20 mouse cellular contexts compared by ENCODE assay signal in genomic region chr9:64085976-64086375, GRCm38 (mm10). TPM values are rescaled to one million over a fixed set of nuclear protein-coding genes. Genes with fewer than 3 reads are reported as not detected.
DNase-seq lines count a peak whose midpoint lies in the region; ATAC-seq lines count a peak whose summit lies in the region.
"Had no signal": no experiment of that assay in that cellular context is flagged by ENCODE, and none has a peak within 500 bp of the region (broad histone marks: within the 10 kb centered on the region; RNA-seq: fewer than 3 reads in every experiment).

No protein-coding gene starts in this region.

- peak overlapping the region; percentile 27; the same call in 1 of the 2 replicates for H3K4me2 ChIP-seq in heart, embryonic 12.5 days
- no peak overlapping the region for H3K4me2 ChIP-seq in embryonic facial prominence, embryonic 13.5 days
- H3K4me2 ChIP-seq in liver, embryonic 12.5 days, result peak overlapping the region; percentile 78

- no peak for DNase-seq in heart, postnatal 4 days
- DNase-seq in A20 (ENCODE audit: low read depth, low spot score), result peak; percentile 4
- no peak for DNase-seq in cerebellum, adult 11 months
- no peak for DNase-seq in c-Kit-positive CD71-positive TER-119-positive erythroid progenitor cells, embryonic 14.5 days (ENCODE audit: low spot score)
- DNase-seq: cerebellum, adult 2 months; gastrocnemius, postnatal 25 days; kidney, adult 9 months; lung, postnatal 36 days; right cerebral cortex, adult 18-20 months; thymus, adult 2 months had no signal

- no peaks in the 10 kb centered on the region for H3K9me3 ChIP-seq in heart, embryonic 12.5 days (replicated peaks)
- H3K9me3 ChIP-seq in embryonic facial prominence, embryonic 13.5 days, result no peaks in the 10 kb centered on the region
- H3K9me3 ChIP-seq in liver, embryonic 12.5 days (replicated peaks), result no peaks in the 10 kb centered on the region
- H3K9me3 ChIP-seq: hindbrain, embryonic 12.5 days; neural tube, embryonic 15.5 days had no signal

- no peaks in the 10 kb centered on the region for H3K36me3 ChIP-seq in heart, embryonic 12.5 days
- no peaks in the 10 kb centered on the region for H3K36me3 ChIP-seq in embryonic facial prominence, embryonic 13.5 days
- 0 out of 2 replicates have a peak, but pooled peaks cover 9% of the 10 kb centered on the region for H3K36me3 ChIP-seq in liver, embryonic 12.5 days
- H3K36me3 ChIP-seq: hindbrain, embryonic 12.5 days; neural tube, embryonic 15.5 days had no signal

- whole genome bisulfite sequencing in heart, embryonic 12.5 days, result 46% methylated on average over 2 of the region's 2 CpGs
- WGBS in embryonic facial prominence, embryonic 13.5 days, result 40% methylated on average over 2 of the region's 2 CpGs
- whole genome bisulfite sequencing in liver, embryonic 12.5 days (ENCODE audit: insufficient replicate concordance), result 57% methylated on average over 2 of the region's 2 CpGs

- peak overlapping the region; percentile 96 for H3K27ac ChIP-seq in heart, embryonic 12.5 days (ENCODE audit: poor library complexity, severe bottlenecking)
- no peak overlapping the region for H3K27ac ChIP-seq in embryonic facial prominence, embryonic 13.5 days
- H3K27ac ChIP-seq in liver, embryonic 12.5 days, result peak overlapping the region; percentile 95
- H3K27ac ChIP-seq: hindbrain, embryonic 12.5 days; layer of hippocampus, adult 2 months had no signal

- H3K9ac ChIP-seq in heart, embryonic 12.5 days, result peak overlapping the region; percentile 37; the same call in 1 of the 2 replicates
- 0 out of 2 replicates have a peak overlapping the region, but pooled peaks have one; percentile 8 for H3K9ac ChIP-seq in embryonic facial prominence, embryonic 13.5 days
- peak overlapping the region; percentile 66 for H3K9ac ChIP-seq in liver, embryonic 12.5 days
- H3K9ac ChIP-seq: hindbrain, embryonic 12.5 days had no signal

- no peak for ATAC-seq in heart, embryonic 12.5 days (ENCODE audit: insufficient number of reproducible peaks, low FRiP score)
- ATAC-seq in embryonic facial prominence, embryonic 13.5 days (ENCODE audit: insufficient number of reproducible peaks, insufficient read depth, low FRiP score, low TSS enrichment, low read depth), result no peak
- ATAC-seq in liver, embryonic 12.5 days, result peak; percentile 53; the same call in 1 of the 2 replicates
- no peak for ATAC-seq in megakaryocyte progenitor cell, adult 5-6 weeks (replicated peaks; ENCODE audit: poor library complexity)

- peaks cover 68% of the 10 kb centered on the region for H3K4me1 ChIP-seq in heart, embryonic 12.5 days (replicated peaks)
- H3K4me1 ChIP-seq in embryonic facial prominence, embryonic 13.5 days, result peaks cover 39% of the 10 kb centered on the region
- peaks cover 76% of the 10 kb centered on the region for H3K4me1 ChIP-seq in liver, embryonic 12.5 days

- no peaks in the 10 kb centered on the region for H3K27me3 ChIP-seq in heart, embryonic 12.5 days (replicated peaks)
- H3K27me3 ChIP-seq in embryonic facial prominence, embryonic 13.5 days, result no peaks in the 10 kb centered on the region
- H3K27me3 ChIP-seq in liver, embryonic 12.5 days (replicated peaks), result no peaks in the 10 kb centered on the region

- H3K4me3 ChIP-seq in heart, embryonic 12.5 days, result no peak overlapping the region
- no peak overlapping the region for H3K4me3 ChIP-seq in embryonic facial prominence, embryonic 13.5 days
- H3K4me3 ChIP-seq in liver, embryonic 12.5 days, result peak overlapping the region; percentile 68
- H3K4me3 ChIP-seq: hindbrain, embryonic 12.5 days; layer of hippocampus, adult 2 months; neural tube, embryonic 15.5 days had no signal

RNA-seq across cellular contexts. Expression of gene Lctl, which starts 31.0 kb away (rescaled TPM):
- 0.14 TPM in 1 of 2 replicates, not detected in the other for polyA plus RNA-seq in heart, embryonic 12.5 days (2016; fragmentation: Nextera tagmentation; extraction: Ambion mirVana)
- total RNA-seq in heart, postnatal 4 days (2021), result under 1 TPM; 0.67 to 0.68 TPM
- not detected in 2 replicates for polyA plus RNA-seq in embryonic facial prominence, embryonic 13.5 days (2015; fragmentation: Nextera tagmentation; extraction: Ambion mirVana)
- not detected in 2 replicates for polyA plus RNA-seq in liver, embryonic 12.5 days (2016; fragmentation: Nextera tagmentation; extraction: Ambion mirVana)
- total RNA-seq in megakaryocyte progenitor cell, adult 5-6 weeks (2015), result not detected in 2 replicates
- total RNA-seq in megakaryocyte progenitor cell, adult 5-6 weeks (2017), result not detected in 2 replicates
- total RNA-seq: layer of hippocampus, adult 2 months; left cerebral cortex, postnatal 10 days; midbrain, postnatal 0 days had no signal
- polyA plus RNA-seq: forebrain, embryonic 16.5 days; hindbrain, embryonic 12.5 days; midbrain, postnatal 0 days; neural tube, embryonic 15.5 days had no signal

Comparison
In these comparisons a context has a peak if more than half of its experiments do, and no peak if none do; other contexts are left out.
1. H3K9ac ChIP-seq: peak in every context shown above with its lines; median percentile 66 in liver, embryonic 12.5 days; 37 in heart, embryonic 12.5 days; 8 in embryonic facial prominence, embryonic 13.5 days.